Mouse (Mus musculus) spleen, postnatal 36 days (tissue): ENCODE measurements around the gene Timm8b.

Source experiments
- DNase-seq, 2 experiments: peaks; one replicate each; pipeline ENCODE4 v3.0.0; 2022; ENCODE audit warnings: low spot score in 2 of 2, mixed read lengths in 1 of 2

Timm8b gene

GRCm38 (mm10) chr9:50603189-50603997, at the start of gene Timm8b, which contains the start of gene Sdhd:
Gene Timm8b, plus strand, starts transcription at chr9:50603910.
Gene Sdhd, minus strand, starts transcription at chr9:50603812.
- DNase-seq: peak; percentile 94 to 95

GRCm38 (mm10) chr9:50554241-50555093, 49.2 kb upstream of the Timm8b start, which contains the start of gene Il18:
Gene Il18, plus strand, starts transcription at chr9:50554827.
- peak; percentile 79 for DNase-seq

GRCm38 (mm10) chr9:50555094-50555446, 48.6 kb upstream of the Timm8b start, which contains the start of gene Bco2:
Gene Bco2, minus strand, starts transcription at chr9:50555181.
- DNase-seq: no peak

- DNase-seq: no peak
Measured at GRCm38 (mm10) chr9:50561145-50561917, 42.4 kb upstream of the Timm8b start, which contains the start of gene Tex12. Gene Tex12, minus strand, starts transcription at chr9:50561325.

GRCm38 (mm10) chr9:50561918-50562360, 41.8 kb upstream of the Timm8b start:
- no peak for DNase-seq

GRCm38 (mm10) chr9:50565173-50565572, 38.5 kb upstream of the Timm8b start:
- DNase-seq: no peak

GRCm38 (mm10) chr9:50565940-50566339, 37.8 kb upstream of the Timm8b start:
- no peak for DNase-seq

GRCm38 (mm10) chr9:50567372-50567771, 36.3 kb upstream of the Timm8b start:
- DNase-seq: no peak

GRCm38 (mm10) chr9:50567881-50568280, 35.8 kb upstream of the Timm8b start:
- no peak for DNase-seq

GRCm38 (mm10) chr9:50569599-50570525, 33.8 kb upstream of the Timm8b start:
- DNase-seq: no peak

- DNase-seq: no peak
Measured at GRCm38 (mm10) chr9:50580370-50580769, 23.3 kb upstream of the Timm8b start.

GRCm38 (mm10) chr9:50585145-50585818, 18.4 kb upstream of the Timm8b start:
- DNase-seq: no peak

GRCm38 (mm10) chr9:50586955-50587354, 16.8 kb upstream of the Timm8b start:
- no peak for DNase-seq

- DNase-seq: peak; percentile 11 to 36
Measured at GRCm38 (mm10) chr9:50590856-50591518, 12.7 kb upstream of the Timm8b start.

- DNase-seq: no peak
Measured at GRCm38 (mm10) chr9:50592955-50593354, 10.8 kb upstream of the Timm8b start.

- DNase-seq: peak; percentile 24 to 50
Measured at GRCm38 (mm10) chr9:50593544-50593943, 10.2 kb upstream of the Timm8b start.

GRCm38 (mm10) chr9:50594794-50595417, 8.8 kb upstream of the Timm8b start:
- DNase-seq: no peak

- no peak for DNase-seq
Measured at GRCm38 (mm10) chr9:50596973-50597372, 6.7 kb upstream of the Timm8b start.

GRCm38 (mm10) chr9:50601536-50601935, 2.2 kb upstream of the Timm8b start:
- DNase-seq: no peak
